17 mouse cellular contexts compared by ENCODE assay signal in the genomic region with DNA sequence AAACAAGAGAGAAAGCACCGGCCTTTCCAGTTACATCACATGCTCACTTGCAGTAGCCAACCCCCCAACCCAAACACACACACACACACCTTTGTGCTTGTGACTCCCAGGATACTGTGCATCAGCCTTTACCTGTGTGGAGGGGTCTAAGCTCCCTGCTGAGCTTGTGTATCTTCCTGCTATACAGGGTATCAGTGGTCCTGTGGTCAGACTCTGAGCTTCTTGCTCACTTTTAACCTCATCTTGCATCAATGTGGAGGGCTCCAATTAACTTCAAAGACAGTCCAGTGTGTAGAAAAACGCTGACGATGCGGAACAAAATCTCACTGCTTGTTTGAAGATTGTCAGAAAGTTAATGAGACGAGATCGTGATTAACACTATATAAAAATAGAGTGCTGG.
"Had no signal": no experiment of that assay in that cellular context is flagged by ENCODE, and none has a peak within 500 bp of the region (broad histone marks: within the 10 kb centered on the region; RNA-seq: fewer than 3 reads in every experiment).

No protein-coding gene starts in this region.

- H3K9ac ChIP-seq: lung, embryonic 15.5 days; midbrain, embryonic 13.5 days; midbrain, embryonic 15.5 days; neural tube, embryonic 12.5 days; stomach, embryonic 15.5 days had no signal

- H3K9me3 ChIP-seq: lung, embryonic 15.5 days; midbrain, embryonic 13.5 days; midbrain, embryonic 15.5 days; neural tube, embryonic 12.5 days; stomach, embryonic 15.5 days had no signal

- ATAC-seq: lung, postnatal 0 days; midbrain, embryonic 13.5 days; midbrain, embryonic 15.5 days had no signal

- DNase-seq: lung, adult 2 months; lung, postnatal 14 days; lung, postnatal 36 days; right cerebral cortex, postnatal 14 days; thymus, adult 2 months; thymus, postnatal 25 days; thymus, postnatal 4 days had no signal

- H3K4me1 ChIP-seq: lung, embryonic 15.5 days; megakaryocyte, embryonic 14.5 days; midbrain, embryonic 13.5 days; midbrain, embryonic 15.5 days; neural tube, embryonic 12.5 days; stomach, embryonic 15.5 days had no signal

- H3K36me3 ChIP-seq: lung, embryonic 15.5 days; midbrain, embryonic 13.5 days; midbrain, embryonic 15.5 days; neural tube, embryonic 12.5 days; stomach, embryonic 15.5 days had no signal

- H3K4me3 ChIP-seq: lung, embryonic 15.5 days; megakaryocyte, embryonic 14.5 days; midbrain, embryonic 13.5 days; midbrain, embryonic 15.5 days; neural tube, embryonic 12.5 days; stomach, embryonic 15.5 days had no signal

- H3K27me3 ChIP-seq: lung, embryonic 15.5 days; megakaryocyte, embryonic 14.5 days; midbrain, embryonic 13.5 days; midbrain, embryonic 15.5 days; neural tube, embryonic 12.5 days; stomach, embryonic 15.5 days had no signal

- H3K27ac ChIP-seq: lung, embryonic 15.5 days; macrophage; midbrain, embryonic 13.5 days; midbrain, embryonic 15.5 days; neural tube, embryonic 12.5 days; stomach, embryonic 15.5 days; stomach, postnatal 0 days had no signal

- H3K4me2 ChIP-seq: lung, embryonic 15.5 days; midbrain, embryonic 11.5 days; midbrain, embryonic 13.5 days; midbrain, embryonic 15.5 days; neural tube, embryonic 12.5 days; stomach, embryonic 15.5 days had no signal
